Mouse (Mus musculus) inflammation-experienced regulatory T-cells, adult 16 weeks (primary cell): ENCODE data around the gene Glra3. TPM values are rescaled to one million over a fixed set of nuclear protein-coding genes. Genes with fewer than 3 reads are reported as not detected.

Experiments
- polyA plus RNA-seq: library from polyadenylated mRNA; unstranded; fragments of 100-300 nt; shearing (Covaris generic); gene quantifications from one replicate; pipeline ENCODE4 v1.2.1, GENCODE M21; 2017

Gene Glra3
- polyA plus RNA-seq: not detected

GRCm38 (mm10) chr8:55939870-55940525 is at the start of gene Glra3:
Glra3 (plus strand) TSS chr8:55940460.

GRCm38 (mm10) chr8:55906848-55907247 is 33.4 kb upstream of the Glra3 start, which contains the start of gene Adam29:
Adam29 (minus strand) TSS chr8:55906948.

Other genes starting within 250 kb of the Glra3 start
- gene Adam29, start 33.5 kb upstream of the Glra3 start, polyA plus RNA-seq: not detected